Mouse (Mus musculus): ENCODE results near the gene Lgr6.

Gene Lgr6

GRCm38 (mm10) chr1:135105124-135105523 is at the start of gene Lgr6:
Lgr6 (minus strand) TSS chr1:135105276.
- no peak for DNase-seq

GRCm38 (mm10) chr1:135154411-135154959 is 49.4 kb upstream of the Lgr6 start:
- peak; percentile 84 for DNase-seq

- no peak for DNase-seq
Measured at GRCm38 (mm10) chr1:135154011-135154410, 48.9 kb upstream of the Lgr6 start.

GRCm38 (mm10) chr1:135148996-135149395 is 43.9 kb upstream of the Lgr6 start:
- DNase-seq = no peak

GRCm38 (mm10) chr1:135148476-135148875 is 43.4 kb upstream of the Lgr6 start:
- no peak for DNase-seq

GRCm38 (mm10) chr1:135147702-135148058 is 42.6 kb upstream of the Lgr6 start:
- no peak for DNase-seq

- peak; percentile 72 for DNase-seq
Measured at GRCm38 (mm10) chr1:135146946-135147701, 42.0 kb upstream of the Lgr6 start.

- DNase-seq = peak; percentile 88
Measured at GRCm38 (mm10) chr1:135146077-135146945, 41.2 kb upstream of the Lgr6 start, which contains the start of gene Arl8a. Arl8a (plus strand) TSS chr1:135146824.

GRCm38 (mm10) chr1:135143940-135144339 is 38.9 kb upstream of the Lgr6 start:
- no peak for DNase-seq

- DNase-seq = no peak
Measured at GRCm38 (mm10) chr1:135142452-135142851, 37.4 kb upstream of the Lgr6 start.

- DNase-seq = no peak
Measured at GRCm38 (mm10) chr1:135139906-135140305, 34.8 kb upstream of the Lgr6 start.

- peak; percentile 64 for DNase-seq
Measured at GRCm38 (mm10) chr1:135136500-135136899, 31.4 kb upstream of the Lgr6 start.

- no peak for DNase-seq
Measured at GRCm38 (mm10) chr1:135135111-135135787, 30.2 kb upstream of the Lgr6 start.

GRCm38 (mm10) chr1:135133678-135134435 is 28.8 kb upstream of the Lgr6 start:
- DNase-seq = no peak

GRCm38 (mm10) chr1:135132893-135133369 is 27.9 kb upstream of the Lgr6 start:
- no peak for DNase-seq

GRCm38 (mm10) chr1:135132473-135132872 is 27.4 kb upstream of the Lgr6 start, which contains the start of gene Ptpn7:
Ptpn7 (plus strand) TSS chr1:135132700.
- peak; percentile 67 for DNase-seq

- DNase-seq = no peak
Measured at GRCm38 (mm10) chr1:135131560-135131959, 26.5 kb upstream of the Lgr6 start.

- no peak for DNase-seq
Measured at GRCm38 (mm10) chr1:135131034-135131433, 26.0 kb upstream of the Lgr6 start.

GRCm38 (mm10) chr1:135130376-135131018 is 25.4 kb upstream of the Lgr6 start:
- no peak for DNase-seq

- no peak for DNase-seq
Measured at GRCm38 (mm10) chr1:135129543-135130183, 24.6 kb upstream of the Lgr6 start.

GRCm38 (mm10) chr1:135128986-135129385 is 23.9 kb upstream of the Lgr6 start:
- no peak for DNase-seq
